Mouse (Mus musculus) B cell, adult 2 months (primary cell): ENCODE results near the gene Esr1.
A peak's percentile ranks its signal among the peaks of the same experiment; 100 is the strongest.
"Not testable (repeated sequence)": the region's sequence is repeated elsewhere in the genome, so short reads cannot be mapped to it uniquely, and the experiment has no call there.

ENCODE experiments used
- DNase-seq, 2 experiments: peaks; one replicate each; pipeline ENCODE4 v3.0.0; 2022

Gene Esr1

DNA sequence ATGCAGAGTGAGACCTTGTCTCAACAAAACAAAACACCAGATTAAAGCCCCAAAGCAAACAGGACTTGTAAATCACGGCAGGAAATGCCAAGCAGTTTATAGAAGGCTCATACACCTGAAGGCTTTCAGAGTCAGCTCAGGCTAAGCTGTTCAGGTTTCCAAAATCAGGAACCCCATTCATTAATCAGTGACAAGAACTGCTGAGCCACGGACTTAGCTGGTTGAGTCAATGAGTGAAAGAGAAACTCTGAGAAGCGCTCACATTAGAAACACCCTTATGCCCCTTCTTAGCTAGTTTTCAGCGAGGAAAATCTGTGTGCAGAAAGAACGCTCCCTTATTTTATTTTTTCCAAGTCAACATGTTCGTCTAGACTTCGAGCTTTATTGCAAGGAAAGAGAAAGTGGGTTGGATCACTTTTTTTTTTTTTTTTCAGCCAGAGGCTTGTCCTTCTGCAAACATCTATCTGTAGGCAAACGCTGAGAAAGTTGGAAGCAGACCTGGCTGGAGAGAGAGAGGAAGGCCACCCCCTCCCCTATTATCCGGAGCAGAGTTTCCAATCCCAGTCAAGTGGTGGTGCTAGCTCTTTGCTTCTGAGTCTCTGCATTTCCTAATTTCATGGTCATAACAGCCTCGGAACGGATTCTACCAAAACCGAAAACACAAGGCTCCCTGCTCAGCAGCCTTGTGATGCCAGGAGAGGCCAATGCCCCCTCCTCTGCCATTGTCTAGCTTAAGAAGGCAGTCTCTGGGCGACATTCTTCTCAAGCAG lies at the start of gene Esr1:
TSS of gene Esr1 (plus strand) at position 208 of the 770 bp plus-strand sequence.
- DNase-seq: peak; percentile 26 to 33

DNA sequence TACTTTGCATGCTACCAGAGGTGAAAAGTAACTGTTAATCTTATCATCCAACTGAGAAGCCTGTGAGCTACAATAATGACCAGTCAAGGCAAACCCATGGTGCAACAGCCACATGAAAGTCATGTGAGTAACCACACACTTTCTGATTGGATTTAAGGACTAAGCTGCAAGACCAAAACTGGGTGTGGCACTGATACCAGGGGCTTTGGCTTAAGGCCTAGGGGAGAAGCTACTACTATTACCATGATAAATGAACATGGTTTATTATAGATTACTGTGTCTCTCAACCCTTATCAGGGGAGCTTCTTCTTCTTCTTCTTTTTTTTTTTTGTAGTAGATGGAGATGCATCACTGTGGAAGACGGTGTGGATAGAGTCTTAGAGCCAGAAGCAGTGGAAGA lies 46.2 kb upstream of the Esr1 start:
- DNase-seq: no peak

DNA sequence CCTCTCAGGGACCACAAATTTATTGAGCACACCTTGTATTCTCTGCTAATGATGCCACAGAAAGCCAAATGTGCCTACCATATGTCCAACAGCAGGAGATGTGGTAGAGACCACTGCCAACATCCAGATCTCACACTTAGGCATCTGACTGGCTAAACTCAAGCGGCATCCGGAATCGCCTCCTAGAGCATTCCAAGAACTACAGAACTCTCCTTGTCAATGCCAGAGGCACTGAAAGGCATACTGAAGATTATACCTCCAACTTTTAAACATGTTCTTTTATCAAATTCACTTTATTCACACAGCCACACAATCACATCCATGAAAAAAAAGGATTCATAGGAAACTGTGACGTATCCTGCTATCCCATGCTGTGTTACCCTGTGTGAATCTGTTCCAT lies 40.6 kb upstream of the Esr1 start:
- DNase-seq: no peak

DNA sequence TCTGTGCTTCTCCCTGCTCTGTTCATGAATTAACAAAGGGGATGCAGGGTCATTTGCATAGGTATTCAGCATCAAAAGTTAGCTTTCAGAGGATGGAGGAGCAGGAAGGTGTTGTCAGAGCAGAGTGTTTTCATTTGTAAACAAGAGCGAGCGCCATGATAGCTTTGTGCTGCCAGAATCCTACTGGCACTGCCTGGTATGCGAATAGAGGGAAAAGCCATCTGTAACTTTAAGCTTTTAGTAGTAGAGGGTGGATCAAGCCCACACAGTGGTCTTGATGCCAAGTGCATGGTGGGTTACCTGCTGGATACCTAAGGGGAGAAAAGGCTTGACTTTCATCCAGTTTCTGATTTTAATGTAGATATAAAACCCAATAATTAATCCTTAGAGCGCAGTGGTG lies 40.1 kb upstream of the Esr1 start:
- DNase-seq: no peak

DNA sequence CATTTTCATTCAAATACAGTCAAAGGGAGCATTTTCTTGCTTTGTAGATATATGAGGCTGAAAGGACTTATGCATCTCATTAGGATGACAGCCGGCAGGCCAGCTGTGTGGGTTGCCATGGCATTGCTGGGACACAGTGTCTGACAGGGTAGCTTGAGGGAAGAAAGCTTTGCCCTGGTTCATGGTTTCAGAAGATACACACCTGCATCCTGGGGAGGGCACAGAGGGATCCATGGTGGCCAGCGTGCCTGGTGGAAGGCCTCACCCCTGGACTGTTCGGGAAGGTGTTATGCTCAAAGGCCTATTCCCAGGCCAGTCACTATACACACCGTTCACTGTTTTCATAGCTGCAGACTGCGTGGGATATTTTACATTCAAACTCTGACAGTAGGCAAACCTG lies 29.5 kb upstream of the Esr1 start:
- no peak for DNase-seq

DNA sequence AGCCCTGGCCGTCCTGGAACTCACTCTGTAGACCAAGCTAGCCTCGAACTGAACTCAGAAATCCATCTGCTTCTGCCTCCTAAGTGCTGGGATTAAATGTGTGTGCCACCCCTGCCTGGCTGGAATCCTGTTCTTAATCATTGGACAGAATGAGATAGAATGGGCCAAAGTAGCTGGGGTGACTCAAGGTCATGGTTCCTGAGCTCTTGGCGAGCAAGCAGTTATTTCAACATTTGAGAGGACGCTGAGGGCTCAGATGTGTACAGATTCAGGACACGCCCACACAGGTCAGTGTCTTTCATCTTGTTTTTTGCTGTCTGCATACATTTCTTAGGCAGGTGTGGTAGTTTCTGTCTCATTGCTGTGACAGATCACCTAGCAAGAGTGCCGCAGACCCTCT lies 24.7 kb upstream of the Esr1 start:
- DNase-seq: no peak

DNA sequence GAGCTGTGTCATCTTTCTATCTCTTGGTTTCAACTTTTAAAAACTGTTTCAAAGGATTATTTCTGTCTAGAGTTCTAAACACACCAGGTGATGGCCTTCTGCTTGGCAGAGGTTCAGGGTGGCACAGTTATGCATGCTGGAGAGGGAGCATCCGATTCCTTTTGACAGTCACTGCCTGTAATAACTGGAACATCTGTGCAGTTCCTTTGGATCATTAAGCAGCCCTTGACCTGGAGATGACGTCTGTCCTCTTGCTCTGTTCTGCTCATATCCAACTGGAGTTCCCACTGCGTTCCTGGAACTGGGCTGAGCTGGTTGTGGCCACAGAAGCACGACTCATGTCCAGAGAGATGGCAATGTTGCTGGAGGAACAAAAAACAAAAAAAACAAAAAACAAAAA lies 21.8 kb upstream of the Esr1 start:
- DNase-seq: no peak

DNA sequence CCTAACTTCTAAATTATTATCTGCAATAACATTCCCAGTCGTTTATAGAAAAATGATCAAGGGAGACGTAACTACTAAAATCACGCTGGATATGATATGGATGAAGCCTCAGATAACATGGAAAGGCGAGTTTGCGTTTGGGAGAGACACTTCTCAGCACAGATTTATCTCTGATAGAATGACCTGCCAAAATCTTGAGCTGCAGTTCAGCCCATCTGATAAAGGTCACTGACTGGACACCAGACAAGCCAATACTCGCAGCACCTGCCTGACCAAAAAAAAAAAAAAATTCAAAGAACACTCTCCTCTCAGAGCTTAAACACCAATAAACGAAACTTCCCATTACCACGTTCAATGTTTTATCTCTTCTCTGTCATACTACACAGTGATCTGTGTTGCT lies 20.4 kb upstream of the Esr1 start:
- DNase-seq: no peak

DNA sequence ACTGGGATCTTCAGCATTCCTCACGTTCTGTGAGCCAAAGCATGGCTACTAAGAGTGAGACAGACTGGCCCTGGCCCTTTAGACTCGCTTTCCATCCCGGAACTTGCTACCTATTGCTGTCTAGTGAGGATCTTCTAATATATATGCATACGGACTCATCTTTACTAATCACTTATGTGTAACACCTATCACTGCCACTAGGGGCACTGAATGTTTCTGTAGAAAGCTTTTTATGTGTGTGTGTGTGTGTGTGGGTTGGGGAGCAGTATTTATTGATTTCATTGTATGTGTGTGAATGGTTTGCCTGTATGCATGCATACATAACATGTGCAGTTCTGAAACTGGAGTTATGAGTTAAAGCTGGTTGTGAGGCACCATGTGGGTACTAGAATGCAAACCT lies 17.6 kb upstream of the Esr1 start:
- DNase-seq: peak; percentile 36 to 42

DNA sequence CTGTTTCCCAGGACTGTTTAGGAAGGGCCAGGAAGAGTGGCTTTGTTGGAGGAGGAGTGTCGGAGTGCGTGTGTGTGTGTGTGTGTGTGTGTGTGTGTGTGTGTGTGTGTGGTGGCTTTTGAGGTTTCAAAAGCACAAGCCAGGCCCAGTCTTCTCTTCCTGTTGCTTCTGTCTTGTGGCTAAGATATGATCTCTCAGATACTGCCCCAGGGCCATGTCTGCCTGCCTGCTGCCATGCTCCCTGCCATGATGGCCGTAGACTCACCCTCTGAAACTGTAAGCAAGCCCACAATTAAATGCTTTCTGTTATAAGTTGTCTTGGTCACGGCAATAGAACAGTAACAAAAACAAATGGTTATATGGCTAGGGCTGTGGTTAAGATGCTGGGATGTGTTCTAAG lies 14.2 kb upstream of the Esr1 start:
- DNase-seq: no peak

DNA sequence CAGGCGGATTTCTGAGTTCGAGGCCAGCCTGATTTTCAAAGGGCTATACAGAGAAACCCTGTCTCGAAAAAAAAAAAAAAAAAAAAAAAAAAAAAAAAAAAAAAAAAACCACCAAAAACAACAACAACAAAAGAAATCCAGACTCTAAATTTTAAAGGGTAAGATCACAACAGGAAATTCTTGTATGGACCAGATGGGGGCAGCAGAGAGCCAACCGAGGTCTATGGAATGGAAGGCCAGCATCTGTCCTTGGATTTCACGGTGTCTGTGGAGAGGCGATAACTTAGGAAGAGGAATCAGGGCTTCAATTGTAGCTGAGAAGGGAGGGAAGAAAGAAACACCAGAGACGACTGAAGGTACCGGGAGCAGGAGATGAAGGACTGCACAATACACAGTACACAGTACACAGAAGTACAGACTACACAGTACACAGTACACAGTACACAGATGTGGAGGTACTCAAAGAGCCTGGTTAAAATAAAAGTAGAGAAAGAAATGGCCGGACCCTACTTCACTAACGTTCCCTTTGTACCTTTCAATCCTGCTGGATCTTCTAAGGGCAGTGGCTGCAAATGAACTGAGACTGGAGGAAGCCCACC lies 13.1 kb upstream of the Esr1 start:
- peak; percentile 65 to 68 for DNase-seq

DNA sequence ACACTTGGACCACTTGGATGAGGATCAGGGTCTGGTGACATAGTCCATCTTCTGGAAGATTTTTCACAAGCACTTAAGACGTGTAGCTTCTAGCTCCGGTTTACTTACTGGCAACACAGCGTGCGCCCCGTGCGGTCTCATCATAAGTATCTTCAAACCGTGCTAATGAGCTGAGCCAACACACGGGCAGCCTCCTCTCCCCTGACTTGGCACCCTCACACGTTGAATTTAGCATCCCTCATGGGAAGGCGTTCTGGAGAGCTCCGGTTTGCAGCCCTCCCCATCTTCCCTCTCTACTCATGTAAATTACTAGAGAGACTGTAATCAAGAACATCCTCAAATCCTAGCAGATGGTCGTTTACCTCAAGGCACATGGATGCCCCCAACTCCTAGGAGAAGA lies 12.5 kb upstream of the Esr1 start:
- no peak for DNase-seq

DNA sequence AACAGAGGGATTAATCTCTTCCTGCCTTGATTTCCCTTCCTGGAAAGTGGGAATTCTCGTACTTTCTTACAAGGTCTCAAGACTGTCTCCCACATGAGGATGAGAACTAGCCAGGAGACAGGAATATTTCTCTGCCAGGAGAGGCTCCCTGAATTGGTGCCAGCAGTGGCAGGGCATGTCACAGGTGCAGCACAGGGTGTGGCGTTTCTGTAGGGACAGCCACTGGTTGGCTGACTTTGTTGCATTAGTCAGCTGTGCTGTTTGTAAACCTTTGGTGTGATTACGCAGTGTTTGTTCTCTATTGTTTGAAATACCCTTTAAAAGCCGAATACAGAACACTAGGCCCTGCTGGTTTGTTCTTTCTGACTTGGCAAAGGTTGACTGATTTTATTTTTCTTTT lies 11.8 kb upstream of the Esr1 start:
- DNase-seq: no peak

DNA sequence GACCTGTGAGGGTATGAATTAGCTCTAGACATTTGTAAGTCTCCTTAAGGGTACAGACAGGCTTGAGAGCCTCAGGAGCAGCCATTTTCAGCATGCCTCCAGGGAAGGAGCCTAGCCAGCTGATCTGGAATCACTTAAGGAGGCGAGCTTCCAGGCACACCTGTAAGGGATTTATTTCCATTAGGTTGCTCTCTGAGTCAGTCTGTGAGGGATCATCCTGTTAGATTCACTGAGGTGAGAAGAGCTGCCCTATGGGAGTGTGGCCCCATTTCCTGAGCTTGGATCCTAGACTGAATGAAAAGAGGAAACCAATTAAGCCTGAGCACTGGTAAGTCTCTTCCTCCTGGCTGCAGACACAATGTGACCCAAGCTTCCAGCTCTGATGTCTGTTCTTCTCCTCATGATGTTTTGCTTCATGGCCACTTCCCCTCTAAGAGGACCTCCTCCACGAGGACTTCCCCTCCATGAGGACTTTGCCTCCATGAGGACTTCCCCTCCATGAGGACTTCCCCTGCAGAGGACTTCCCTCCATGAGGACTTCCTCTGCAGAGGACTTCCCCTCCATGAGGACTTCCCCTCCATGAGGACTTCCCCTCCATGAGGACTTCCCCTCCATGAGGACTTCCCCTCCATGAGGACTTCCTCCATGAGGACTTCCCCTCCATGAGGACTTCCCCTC lies 10.5 kb upstream of the Esr1 start:
- DNase-seq: peak; percentile 11 to 38

DNA sequence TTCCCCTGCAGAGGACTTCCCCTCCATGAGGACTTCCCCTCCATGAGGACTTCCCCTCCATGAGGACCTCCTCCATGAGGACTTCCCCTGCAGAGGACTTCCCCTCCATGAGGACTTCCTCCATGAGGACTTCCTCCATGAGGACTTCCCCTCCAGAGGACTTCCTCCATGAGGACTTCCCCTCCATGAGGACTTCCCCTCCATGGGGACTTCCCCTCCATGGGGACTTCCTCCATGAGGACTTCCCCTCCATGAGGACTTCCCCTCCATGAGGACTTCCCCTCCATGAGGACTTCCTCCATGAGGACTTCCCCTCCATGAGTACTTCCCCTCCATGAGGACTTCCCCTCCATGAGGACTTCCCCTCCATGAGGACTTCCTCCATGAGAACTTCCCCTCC lies 9.8 kb upstream of the Esr1 start:
- peak; percentile 28 to 39 for DNase-seq

DNA sequence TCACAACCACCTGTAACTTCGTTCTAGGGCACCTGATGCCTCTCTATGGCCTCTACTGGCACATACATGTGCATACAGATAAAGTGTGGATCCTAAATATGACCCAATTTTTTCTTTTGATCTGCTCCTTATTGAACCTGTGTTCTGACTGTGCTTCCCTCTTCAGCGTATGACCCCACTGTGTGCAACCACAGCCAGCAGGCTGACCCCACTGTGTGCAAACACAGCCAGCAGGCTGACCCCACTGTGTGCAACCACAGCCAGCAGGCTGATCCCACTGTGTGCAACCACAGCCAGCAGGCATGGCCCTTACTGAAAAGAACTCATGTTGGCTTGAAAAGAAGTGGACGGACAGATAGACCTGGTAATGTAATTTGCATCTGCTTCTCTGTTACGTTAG lies 8.9 kb upstream of the Esr1 start:
- DNase-seq: no peak

DNA sequence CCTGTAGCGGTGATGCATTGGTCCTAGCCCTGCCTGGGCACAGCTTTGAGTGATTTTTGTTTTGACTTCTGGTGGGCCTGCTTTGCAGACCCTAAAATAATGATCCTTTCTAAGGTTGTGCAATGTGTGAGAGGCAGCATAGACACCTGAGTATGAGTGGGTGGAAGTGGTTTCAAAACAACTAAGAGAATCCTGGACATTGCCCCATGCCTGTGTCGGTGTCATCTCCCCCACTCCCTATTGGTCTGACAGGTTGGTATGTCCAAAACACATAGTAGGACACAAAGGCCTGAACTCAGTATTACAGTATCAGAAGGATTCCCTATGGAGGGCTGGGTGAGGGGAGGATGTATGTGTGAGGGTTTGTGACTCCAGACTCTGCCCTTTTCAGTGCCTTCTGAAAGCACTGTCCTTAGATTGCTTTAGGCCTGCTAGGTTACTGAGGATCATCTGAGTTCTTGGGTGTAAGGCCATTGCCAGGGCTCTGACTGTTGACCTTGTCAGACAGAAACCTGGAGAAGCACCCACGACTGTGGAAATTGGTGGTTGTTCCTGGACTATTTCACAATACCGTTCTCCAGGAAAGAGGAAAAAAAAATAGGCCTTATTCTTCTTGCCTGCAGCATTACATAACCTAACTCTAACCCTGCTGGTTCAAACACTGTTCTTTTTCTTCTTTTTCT lies 6.7 kb upstream of the Esr1 start:
- no peak for DNase-seq

DNA sequence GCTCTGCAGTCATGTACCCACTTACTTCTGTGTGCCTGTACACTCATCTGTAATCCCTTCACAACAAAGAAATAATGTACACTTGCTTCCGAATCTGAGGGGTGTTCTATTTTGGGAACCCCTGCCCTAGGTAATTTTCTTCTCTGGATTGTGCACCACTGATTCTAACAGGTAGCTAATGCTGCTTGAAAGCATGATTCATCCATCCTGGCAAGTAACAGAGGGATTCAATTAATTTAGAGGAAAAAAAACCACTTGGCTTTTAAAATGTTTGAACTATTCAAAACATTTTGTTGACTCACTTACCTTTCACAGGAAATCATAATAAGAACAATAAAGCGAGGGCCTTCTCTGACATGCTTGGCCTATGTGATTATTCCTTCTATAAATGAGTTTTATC lies 1.2 kb upstream of the Esr1 start:
- no peak for DNase-seq

DNA sequence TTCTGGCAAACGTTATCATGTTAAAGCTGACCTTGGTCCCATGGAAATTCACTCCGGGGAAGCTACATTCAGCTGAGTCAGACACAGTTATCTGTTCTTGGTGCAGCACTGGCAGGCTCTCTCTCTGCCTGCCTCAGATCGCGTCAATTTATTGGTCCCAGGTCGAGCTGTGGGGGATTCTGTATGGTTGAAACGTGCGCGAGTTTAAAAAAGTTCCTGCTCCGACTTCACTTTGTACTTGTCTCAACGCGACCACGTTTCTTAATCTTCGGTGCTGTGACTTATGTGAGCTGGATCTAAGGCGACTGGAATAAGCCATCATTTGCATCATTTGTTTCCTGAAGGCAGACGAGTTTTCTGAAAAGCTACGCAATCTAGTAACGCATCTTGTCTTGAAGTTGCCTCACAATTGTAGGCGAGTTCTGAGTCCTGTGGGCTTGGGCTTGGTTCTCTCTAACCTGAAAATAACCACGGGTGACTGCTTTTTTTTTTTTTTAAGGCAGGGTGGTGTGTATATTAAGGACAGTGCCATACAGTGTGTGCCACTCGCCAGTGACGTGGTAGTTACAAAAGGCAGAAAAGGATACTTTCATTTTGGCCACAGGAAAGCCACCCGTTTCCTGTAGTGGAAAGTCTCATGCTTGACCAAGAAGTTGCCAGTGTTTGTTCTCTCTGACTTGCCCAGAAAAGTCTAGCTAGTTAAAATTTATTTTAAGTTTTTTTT lies 1.1 kb downstream of the Esr1 start:
- peak; percentile 53 to 55 for DNase-seq

DNA sequence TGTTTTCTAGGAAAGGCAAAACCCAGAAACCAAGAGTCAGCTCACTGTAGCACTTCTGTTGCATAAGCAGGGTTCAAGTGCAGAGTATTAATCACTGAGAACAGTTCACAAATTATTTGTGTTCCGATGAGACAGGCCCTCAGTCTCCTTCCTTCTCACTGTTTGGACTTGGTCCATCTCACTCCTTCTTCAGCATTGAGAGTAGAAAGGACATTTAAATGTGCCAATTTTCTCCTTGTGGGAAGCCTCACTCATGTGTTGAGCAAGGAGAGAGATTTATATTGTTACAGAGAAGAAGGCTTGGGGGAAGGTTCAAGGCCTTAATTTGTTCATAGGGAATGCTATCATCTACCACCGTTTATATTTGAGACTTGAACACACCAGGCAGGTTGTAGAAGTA lies 6.6 kb downstream of the Esr1 start:
- no peak for DNase-seq

DNA sequence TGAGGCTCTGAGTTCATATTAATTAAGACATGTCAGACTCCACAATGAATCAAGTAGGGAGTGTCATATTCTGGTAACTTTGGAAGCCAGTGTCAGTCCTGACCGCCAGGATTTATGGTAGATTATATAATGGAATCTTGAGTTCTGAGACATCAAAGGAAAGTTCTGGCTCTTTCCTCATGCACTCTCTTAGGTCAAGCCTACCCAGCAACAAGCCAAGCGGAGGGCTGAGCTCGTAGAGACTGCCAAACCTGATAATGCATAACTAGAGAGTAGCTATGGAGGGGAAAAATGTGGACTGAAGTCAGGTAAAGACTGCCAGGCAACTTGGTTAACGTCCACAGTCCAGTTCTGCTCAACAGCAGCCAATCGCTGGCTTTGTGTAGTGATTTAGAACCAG lies 7.3 kb downstream of the Esr1 start:
- DNase-seq: no peak

DNA sequence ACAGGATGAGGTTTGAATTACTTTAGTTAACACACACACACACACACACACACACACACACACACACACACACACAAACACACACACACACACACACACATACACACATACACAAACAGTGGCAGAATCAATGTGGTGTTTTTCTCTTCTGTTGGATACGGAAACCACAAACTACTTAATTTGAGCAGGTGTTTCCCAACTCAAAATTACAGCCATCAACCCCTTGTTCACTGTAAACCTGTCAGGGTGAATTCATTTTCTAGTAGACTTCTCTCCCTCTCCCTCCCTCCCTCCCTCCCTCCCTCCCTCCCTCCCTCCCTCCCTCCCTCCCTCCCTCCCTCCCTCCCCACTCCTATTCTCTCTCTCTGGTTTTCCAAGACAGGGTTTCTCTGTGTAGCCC lies 8.0 kb downstream of the Esr1 start:
- DNase-seq: not testable (repeated sequence)
